Mouse (Mus musculus) B cell, adult 62 days (primary cell): Measurements from ENCODE around the gene Tmem209. TPM values are rescaled to one million over a fixed set of nuclear protein-coding genes. Genes with fewer than 3 reads are reported as not detected.

Experiments
- total RNA-seq: library from RNA; stranded (reverse); gene quantifications from 4 replicates; pipeline ENCODE4 v1.2.4, GENCODE M21; 2023

The Tmem209 gene
- total RNA-seq, result 32.1 to 35.5 TPM (median 33.7 TPM) in 4 replicates

GRCm38 (mm10) chr6:30509265-30510239 lies at the start of gene Tmem209, which contains the start of gene Ssmem1:
Tmem209 (minus strand) TSS chr6:30509783.
Ssmem1 (plus strand) TSS chr6:30509849.

GRCm38 (mm10) chr6:30541009-30541799 lies 31.6 kb upstream of the Tmem209 start, which contains the start of gene Cpa2:
Cpa2 (plus strand) TSS chr6:30541582.

Other genes starting within 250 kb of the Tmem209 start
- 105 to 116 TPM (median 106 TPM) in 4 replicates for gene Ube2h, start 205.2 kb downstream of the Tmem209 start, total RNA-seq
- 29.9 to 43.3 TPM (median 31.1 TPM) in 4 replicates for gene Zc3hc1, start 118.8 kb downstream of the Tmem209 start, total RNA-seq
- 17.6 to 24.6 TPM (median 18.5 TPM) in 4 replicates for gene Klhdc10, start 107.9 kb downstream of the Tmem209 start, total RNA-seq
- 0.81 to 1.8 TPM (median 1.0 TPM) in 3 of 4 replicates, not detected in the other for gene Ssmem1, start 66 bp upstream of the Tmem209 start, total RNA-seq
- gene Cpa2, start 31.8 kb upstream of the Tmem209 start, total RNA-seq, result not detected in 4 replicates
- gene Cpa4, start 58.6 kb upstream of the Tmem209 start, total RNA-seq, result not detected in 4 replicates
- not detected in 4 replicates for gene Cpa5, start 101.2 kb upstream of the Tmem209 start, total RNA-seq
- gene Cpa1, start 129.4 kb upstream of the Tmem209 start, total RNA-seq, result 1.6 TPM in 1 of 4 replicates, not detected in the others
- 6.6 to 9.6 TPM (median 7.6 TPM) in 4 replicates for gene Cep41, start 184.0 kb upstream of the Tmem209 start, total RNA-seq
- 0.31 TPM in 1 of 4 replicates, not detected in the others for gene Mest, start 213.8 kb upstream of the Tmem209 start, total RNA-seq